Mouse (Mus musculus) CH12F3 (cell line): ENCODE results near the gene Gdpd4.

Experiments
- in situ Hi-C: fragments of 300-500 bp; cut with MboI; formaldehyde crosslinking; loops from 2 replicates; pipeline ENCODE4 v1.14.3; 2020; ENCODE audit warnings: low sequenced_read_pairs

Gene Gdpd4

DNA sequence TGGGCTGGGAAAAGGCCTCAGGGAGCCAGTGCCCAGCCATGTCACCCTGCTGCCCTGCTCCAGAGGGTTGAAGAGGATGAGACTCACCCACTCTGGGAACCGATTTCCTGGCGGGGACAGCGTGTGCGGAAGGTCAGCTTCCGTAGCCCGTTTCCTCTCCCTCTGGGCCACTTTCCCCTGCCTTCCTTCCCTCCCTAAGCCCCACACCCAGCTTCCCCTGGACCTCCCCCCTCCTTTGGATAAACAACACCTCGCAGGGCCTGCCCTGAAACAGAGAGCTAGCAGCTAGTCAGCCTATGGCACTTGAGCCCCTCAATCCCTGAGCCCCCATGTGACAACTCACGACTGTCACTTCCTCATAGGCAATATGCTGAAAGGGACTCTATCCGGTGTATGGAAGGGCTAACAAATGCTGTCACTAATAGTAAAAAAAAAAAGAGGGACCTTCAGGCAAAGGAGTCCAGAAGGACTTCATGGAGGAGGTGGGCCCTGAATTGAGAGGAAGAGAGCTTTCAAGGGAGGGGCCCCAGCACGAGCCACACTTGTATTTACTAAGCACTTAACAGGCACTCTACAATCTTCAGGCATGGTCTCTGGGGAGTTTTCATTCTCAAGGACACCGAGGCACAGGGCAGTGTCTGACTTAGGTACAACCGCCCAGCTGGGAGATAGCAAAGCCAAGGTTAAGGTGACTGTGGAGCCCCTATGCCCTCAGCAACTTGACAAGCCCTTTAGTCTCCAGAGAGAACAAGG lies 165.0 kb downstream of the Gdpd4 start:
- in situ Hi-C loops = no loop called here

DNA sequence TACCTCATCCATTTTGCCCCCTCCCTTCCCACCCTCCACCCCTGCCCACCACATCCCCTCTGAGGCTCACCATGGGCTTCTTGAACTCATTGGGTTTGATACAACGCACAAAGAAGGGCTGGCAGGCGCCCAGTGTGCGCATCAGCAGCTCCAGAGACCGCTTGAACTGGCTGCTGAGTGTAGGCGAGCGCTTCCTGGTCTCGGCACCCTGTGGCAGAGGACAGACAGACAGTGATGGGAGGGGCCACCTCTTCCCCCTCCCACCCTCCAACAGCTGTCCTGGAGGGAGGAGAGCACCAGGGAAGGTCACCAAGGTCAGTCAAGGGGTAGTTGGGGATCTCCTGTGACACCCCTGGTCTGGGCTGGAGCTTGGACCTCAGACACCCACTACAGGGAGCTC lies 165.6 kb downstream of the Gdpd4 start:
- in situ Hi-C loops = no loop called here

DNA sequence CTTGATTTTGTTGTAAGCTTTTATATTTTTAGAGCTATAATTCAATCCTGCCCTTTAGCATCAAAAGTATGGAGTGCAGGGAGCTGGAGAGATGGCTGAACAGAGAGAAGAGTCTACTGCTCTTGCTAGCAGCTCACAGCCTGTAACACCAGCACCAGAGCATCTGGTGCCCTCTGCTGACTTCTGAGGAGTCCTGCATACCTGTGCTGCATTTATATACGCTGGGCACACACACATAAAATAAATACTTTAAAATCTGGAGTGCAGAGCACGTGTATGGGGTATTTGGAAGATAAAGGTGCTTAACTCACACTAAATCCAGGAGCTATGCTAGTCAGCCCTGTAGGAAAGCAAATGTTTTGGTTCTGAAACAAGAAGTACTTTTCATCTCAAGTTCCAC lies 166.6 kb downstream of the Gdpd4 start:
- in situ Hi-C loops = no loop called here

DNA sequence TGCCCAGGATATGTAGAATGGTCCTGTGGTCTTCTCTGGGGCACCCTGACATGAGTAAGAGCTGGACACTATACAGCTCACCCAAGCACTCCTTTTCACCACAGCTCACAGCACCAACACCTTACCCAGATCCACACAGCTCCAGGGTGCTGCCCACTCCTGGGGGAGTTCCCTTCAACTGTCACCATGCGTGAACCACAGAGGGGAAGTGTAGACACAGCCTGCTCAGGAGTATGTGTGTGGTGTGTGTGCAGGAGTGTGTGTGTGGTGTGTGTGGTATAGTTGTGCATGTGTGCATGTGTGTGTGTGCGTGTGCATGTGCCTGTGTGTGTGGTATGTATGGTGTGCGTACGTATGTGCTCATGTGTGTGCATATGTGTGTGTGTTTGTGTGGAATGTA lies 176.1 kb downstream of the Gdpd4 start:
- in situ Hi-C loops = no loop called here

DNA sequence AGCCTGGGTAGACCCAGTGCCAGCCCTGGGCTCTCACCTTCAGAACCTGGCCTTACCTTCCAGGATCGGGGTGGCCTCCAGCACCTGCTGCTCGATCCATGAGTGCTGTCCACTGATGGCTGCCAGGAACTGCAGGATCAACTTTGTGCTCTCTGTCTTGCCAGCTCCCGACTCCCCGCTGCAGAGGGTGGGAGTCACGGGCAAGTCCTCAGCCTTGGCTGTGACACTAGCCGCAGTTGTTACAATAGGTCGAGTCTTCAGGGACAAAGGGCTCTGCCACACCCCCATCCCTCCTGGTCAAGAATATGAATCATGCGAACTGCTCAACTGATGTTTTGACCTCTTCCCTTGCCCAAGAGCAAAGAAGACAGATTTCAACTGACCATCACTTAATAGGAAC lies 177.8 kb downstream of the Gdpd4 start:
- in situ Hi-C loops = no loop called here
